Mouse (Mus musculus) urinary bladder, postnatal 4 days (tissue): Measurements from ENCODE around the gene 9930111J21Rik2.
"Not testable (repeated sequence)": the region's sequence is repeated elsewhere in the genome, so short reads cannot be mapped to it uniquely, and the experiment has no call there.

ENCODE experiments used
- DNase-seq, 2 experiments: peaks; one replicate each; pipeline ENCODE4 v3.0.0; 2021 to 2022; ENCODE audit warnings: low spot score in 2 of 2

Gene 9930111J21Rik2

DNA sequence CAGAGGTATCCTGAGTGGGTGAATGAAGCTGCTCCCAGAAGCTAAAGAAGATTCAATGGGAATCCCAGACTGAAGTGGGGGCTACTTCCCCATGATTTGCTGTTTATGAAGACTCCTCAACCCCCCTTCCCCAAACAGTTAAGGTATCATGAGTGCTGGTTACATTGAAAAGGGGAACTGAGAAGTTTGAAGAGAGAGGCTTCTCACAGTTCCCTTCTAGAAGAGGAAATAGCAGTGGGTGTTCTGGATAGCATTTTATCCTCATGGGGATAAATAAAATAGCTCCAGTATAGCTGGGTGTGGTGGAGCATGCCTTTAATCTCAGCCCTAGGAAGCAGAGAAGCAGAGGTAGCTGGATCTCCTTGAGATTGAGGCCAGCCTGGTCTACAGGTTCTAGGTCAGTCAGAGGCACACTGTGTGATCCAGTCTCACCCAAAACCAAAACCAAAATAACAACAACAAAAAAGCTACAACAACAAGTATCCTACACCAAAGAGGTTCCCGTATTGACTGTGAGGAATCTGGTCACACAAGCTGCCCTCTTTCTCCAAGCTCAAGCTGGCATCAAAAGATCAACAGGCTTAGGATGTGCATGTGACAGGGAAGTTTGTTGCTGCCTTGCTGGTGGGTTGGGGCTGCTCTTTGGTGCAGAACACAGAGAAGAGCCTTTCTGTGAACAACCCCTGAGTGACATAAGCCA, 72.7 kb downstream of the 9930111J21Rik2 start, which contains the start of gene Olfr56:
Gene Olfr56 (plus strand): TSS at position 650 of the 700 bp plus-strand sequence.
- not testable (repeated sequence) for DNase-seq

DNA sequence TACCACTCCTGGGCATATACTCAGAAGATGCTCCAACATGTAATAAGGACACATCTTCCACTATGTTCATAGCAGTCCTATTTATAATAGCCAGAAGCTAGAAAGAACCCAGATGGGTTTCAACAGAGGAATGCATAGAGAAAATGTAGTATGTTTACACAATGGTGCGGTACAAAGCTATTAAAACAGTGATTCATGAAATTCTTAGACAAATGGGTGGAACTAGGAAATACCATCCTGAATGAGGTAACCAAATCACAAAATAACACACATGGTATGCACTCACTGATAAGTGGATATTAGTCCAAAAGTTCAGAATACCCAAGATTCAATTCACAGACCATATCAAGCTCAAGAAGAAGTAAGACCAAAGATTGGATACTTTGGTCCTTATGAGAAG, 76.4 kb downstream of the 9930111J21Rik2 start:
- DNase-seq = not testable (repeated sequence)
